Mouse (Mus musculus) midbrain, embryonic 16.5 days (tissue): ENCODE data around the gene Pkd1l2. TPM values are rescaled to one million over a fixed set of nuclear protein-coding genes. Genes with fewer than 3 reads are reported as not detected.

ENCODE experiments used
- ATAC-seq: fragments of 200-750 bp; cut with Nextera tagmentation; 2 replicates; pipeline ENCODE4 v1.8.0; 2017; ENCODE audit warnings: moderate TSS enrichment
- H3K27ac ChIP-seq: fragments of 300-500 bp; sonication (generic); 2 replicates; pipeline ENCODE4 v1.5.1; 2014; ENCODE audit warnings: mild to moderate bottlenecking, low read length, mixed read lengths
- H3K27me3 ChIP-seq: fragments of 300-500 bp; sonication (generic); 2 replicates; pipeline ENCODE4 v1.6.1; 2014; ENCODE audit warnings: low read depth, low read length, mixed read lengths; ENCODE audit not compliant: control insufficient read depth, insufficient read depth
- H3K36me3 ChIP-seq: fragments of 300-500 bp; sonication (generic); 2 replicates; pipeline ENCODE4 v1.6.1; 2014; ENCODE audit warnings: mild to moderate bottlenecking, low read length, moderate library complexity, mixed read lengths; ENCODE audit not compliant: control insufficient read depth, insufficient read depth
- H3K4me1 ChIP-seq: fragments of 300-500 bp; sonication (generic); 2 replicates; pipeline ENCODE4 v1.6.1; 2014; ENCODE audit warnings: mild to moderate bottlenecking, low read length, mixed read lengths; ENCODE audit not compliant: control insufficient read depth, insufficient read depth
- H3K4me2 ChIP-seq: fragments of 300-500 bp; sonication (generic); 2 replicates; pipeline ENCODE4 v1.6.1; 2014; ENCODE audit warnings: mild to moderate bottlenecking, low read length, mixed read lengths
- H3K4me3 ChIP-seq: fragments of 300-500 bp; sonication (generic); 2 replicates; pipeline ENCODE4 v1.5.1; 2014; ENCODE audit warnings: low read depth, mild to moderate bottlenecking, low read length, moderate library complexity, mixed read lengths
- H3K9ac ChIP-seq: fragments of 300-500 bp; sonication (generic); 2 replicates; pipeline ENCODE4 v1.6.1; 2014; ENCODE audit warnings: low read depth, low read length, mixed read lengths
- H3K9me3 ChIP-seq: fragments of 300-500 bp; sonication (generic); replicated peaks from 2 replicates; pipeline ENCODE4 v1.6.1; 2014; ENCODE audit warnings: mild to moderate bottlenecking, low read length, mixed read lengths; ENCODE audit not compliant: control insufficient read depth, poor library complexity, severe bottlenecking
- WGBS: fragments of 180-500 bp; shearing (Covaris S2); extraction: QIAGEN DNeasy Blood & Tissue Kit; methylation state at CpG from one replicate; pipeline ENCODE4 v1.1.7; 2014; 5-methylcytosine and 5-hydroxymethylcytosine counted together
- polyA plus RNA-seq: library from polyadenylated mRNA; unstranded; fragments of >200 nt; fragmentation: Nextera tagmentation; extraction: Ambion mirVana; gene quantifications from 2 replicates; pipeline ENCODE4 v1.2.1, GENCODE M21; 2015

The Pkd1l2 gene
- polyA plus RNA-seq, 1 experiment from 2014 or later = not detected

GRCm38 (mm10) chr8:116975606-116976005 is 106.6 kb downstream of the Pkd1l2 start:
- no peak overlapping the region for H3K4me2 ChIP-seq
- H3K4me3 ChIP-seq = no peak overlapping the region
- no peaks in the 10 kb centered on the region for H3K27me3 ChIP-seq
- no peak overlapping the region for H3K9ac ChIP-seq
- H3K27ac ChIP-seq = no peak overlapping the region
- no peaks in the 10 kb centered on the region; the same call in 1 of the 2 replicates for H3K36me3 ChIP-seq
- H3K4me1 ChIP-seq = peaks cover 6% of the 10 kb centered on the region
- WGBS = 68% methylated on average over 5 of the region's 5 CpGs
- no peaks in the 10 kb centered on the region for H3K9me3 ChIP-seq
- ATAC-seq = no peak

- no peak overlapping the region for H3K4me3 ChIP-seq
- no peak overlapping the region for H3K27ac ChIP-seq
- no peaks in the 10 kb centered on the region for H3K9me3 ChIP-seq
- 34% methylated on average over 5 of the region's 5 CpGs for WGBS
- H3K4me2 ChIP-seq = no peak overlapping the region
- H3K9ac ChIP-seq = no peak overlapping the region
- no peaks in the 10 kb centered on the region for H3K27me3 ChIP-seq
- ATAC-seq = no peak
- H3K36me3 ChIP-seq = no peaks in the 10 kb centered on the region; the same call in 1 of the 2 replicates
- H3K4me1 ChIP-seq = peaks cover 6% of the 10 kb centered on the region
These were observed 107.2 kb downstream of the Pkd1l2 start for GRCm38 (mm10) chr8:116975066-116975465.

- H3K9me3 ChIP-seq = no peaks in the 10 kb centered on the region
- no peak overlapping the region for H3K4me3 ChIP-seq
- no peaks in the 10 kb centered on the region for H3K27me3 ChIP-seq
- H3K9ac ChIP-seq = no peak overlapping the region
- no peaks in the 10 kb centered on the region; the same call in 1 of the 2 replicates for H3K36me3 ChIP-seq
- H3K4me1 ChIP-seq = no peaks in the 10 kb centered on the region
- 85% methylated on average over 6 of the region's 6 CpGs for WGBS
- ATAC-seq = no peak
- no peak overlapping the region for H3K4me2 ChIP-seq
- H3K27ac ChIP-seq = no peak overlapping the region
These were observed 112.7 kb downstream of the Pkd1l2 start for GRCm38 (mm10) chr8:116969531-116969930.

- 95% methylated on average over 9 of the region's 9 CpGs for WGBS
- Histone ChIP-seq H3K4me1 (no peaks in the 10 kb centered on the region), H3K9ac (no peak overlapping the region), H3K4me3 (no peak overlapping the region), H3K36me3 (peaks cover 37% of the 10 kb centered on the region), H3K27ac (no peak overlapping the region), H3K9me3 (no peaks in the 10 kb centered on the region), H3K4me2 (no peak overlapping the region), H3K27me3 (no peaks in the 10 kb centered on the region)
- ATAC-seq = no peak
These were observed 127.8 kb downstream of the Pkd1l2 start for GRCm38 (mm10) chr8:116954415-116954814.

- Histone ChIP-seq H3K4me3 (no peak overlapping the region), H3K4me2 (no peak overlapping the region), H3K4me1 (no peaks in the 10 kb centered on the region), H3K27me3 (no peaks in the 10 kb centered on the region), H3K36me3 (peaks cover 31% of the 10 kb centered on the region), H3K9ac (no peak overlapping the region), H3K27ac (no peak overlapping the region), H3K9me3 (no peaks in the 10 kb centered on the region)
- 94% methylated on average over 8 of the region's 8 CpGs for WGBS
- ATAC-seq = no peak
These were observed 129.8 kb downstream of the Pkd1l2 start for GRCm38 (mm10) chr8:116952428-116952827.

GRCm38 (mm10) chr8:116951778-116952177 is 130.5 kb downstream of the Pkd1l2 start:
- Histone ChIP-seq H3K9ac (no peak overlapping the region), H3K4me3 (no peak overlapping the region), H3K36me3 (peaks cover 25% of the 10 kb centered on the region), H3K9me3 (no peaks in the 10 kb centered on the region), H3K4me2 (no peak overlapping the region), H3K27ac (no peak overlapping the region), H3K27me3 (no peaks in the 10 kb centered on the region), H3K4me1 (no peaks in the 10 kb centered on the region)
- ATAC-seq = no peak
- 98% methylated on average over 2 of the region's 2 CpGs for WGBS

- Histone ChIP-seq H3K27ac (no peak overlapping the region), H3K4me1 (peaks cover 2% of the 10 kb centered on the region; the same call in 1 of the 2 replicates), H3K27me3 (no peaks in the 10 kb centered on the region), H3K4me3 (no peak overlapping the region), H3K36me3 (peaks cover 22% of the 10 kb centered on the region), H3K9me3 (no peaks in the 10 kb centered on the region), H3K4me2 (no peak overlapping the region), H3K9ac (no peak overlapping the region)
- no peak for ATAC-seq
- WGBS = 79% methylated on average over 5 of the region's 5 CpGs
These were observed 130.9 kb downstream of the Pkd1l2 start for GRCm38 (mm10) chr8:116951369-116951768.

GRCm38 (mm10) chr8:116947589-116947988 is 134.7 kb downstream of the Pkd1l2 start:
- Histone ChIP-seq H3K4me3 (no peak overlapping the region), H3K27ac (no peak overlapping the region), H3K9me3 (no peaks in the 10 kb centered on the region), H3K4me1 (peaks cover 14% of the 10 kb centered on the region), H3K4me2 (no peak overlapping the region), H3K36me3 (no peaks in the 10 kb centered on the region), H3K27me3 (no peaks in the 10 kb centered on the region), H3K9ac (no peak overlapping the region)
- no peak for ATAC-seq
- 89% methylated on average over 7 of the region's 7 CpGs for WGBS

- no peak overlapping the region for H3K4me2 ChIP-seq
- WGBS = 80% methylated on average over 6 of the region's 6 CpGs
- no peak overlapping the region for H3K4me3 ChIP-seq
- no peaks in the 10 kb centered on the region for H3K9me3 ChIP-seq
- H3K9ac ChIP-seq = no peak overlapping the region
- no peaks in the 10 kb centered on the region for H3K36me3 ChIP-seq
- peaks cover 14% of the 10 kb centered on the region for H3K4me1 ChIP-seq
- H3K27me3 ChIP-seq = no peaks in the 10 kb centered on the region
- H3K27ac ChIP-seq = no peak overlapping the region
- no peak for ATAC-seq
These were observed 135.4 kb downstream of the Pkd1l2 start for GRCm38 (mm10) chr8:116946851-116947250.
